Mouse (Mus musculus) neural tube, embryonic 15.5 days (tissue): Measurements from ENCODE around the gene Gpr173. TPM values are rescaled to one million over a fixed set of nuclear protein-coding genes. Genes with fewer than 3 reads are reported as not detected.

Experiments
- polyA plus RNA-seq: library from polyadenylated mRNA; unstranded; fragments of >200 nt; fragmentation: Nextera tagmentation; extraction: Ambion mirVana; gene quantifications from 2 replicates; pipeline ENCODE4 v1.2.1, GENCODE M21; 2015

Gene Gpr173
- polyA plus RNA-seq, 1 experiment from 2014 or later: 8.4 TPM

Other genes with a start within 250 kb of the Gpr173 start
- 7.0 and 9.2 TPM in 2 replicates for gene Iqsec2, start 224.4 kb downstream of the Gpr173 start, polyA plus RNA-seq
- 27.3 and 29.4 TPM in 2 replicates for gene Kdm5c, start 135.7 kb downstream of the Gpr173 start, polyA plus RNA-seq
- 30.0 and 32.4 TPM in 2 replicates for gene Kantr, start 41.2 kb downstream of the Gpr173 start, polyA plus RNA-seq
- 56.9 and 71.6 TPM in 2 replicates for gene Tspyl2, start 26.3 kb downstream of the Gpr173 start, polyA plus RNA-seq
- not detected in 2 replicates for gene Cldn34a, start 194.6 kb upstream of the Gpr173 start, polyA plus RNA-seq